Mouse (Mus musculus): Measurements from ENCODE around the gene Bsn.
"Not testable (repeated sequence)": the region's sequence is repeated elsewhere in the genome, so short reads cannot be mapped to it uniquely, and the experiment has no call there.

Bsn gene

DNA sequence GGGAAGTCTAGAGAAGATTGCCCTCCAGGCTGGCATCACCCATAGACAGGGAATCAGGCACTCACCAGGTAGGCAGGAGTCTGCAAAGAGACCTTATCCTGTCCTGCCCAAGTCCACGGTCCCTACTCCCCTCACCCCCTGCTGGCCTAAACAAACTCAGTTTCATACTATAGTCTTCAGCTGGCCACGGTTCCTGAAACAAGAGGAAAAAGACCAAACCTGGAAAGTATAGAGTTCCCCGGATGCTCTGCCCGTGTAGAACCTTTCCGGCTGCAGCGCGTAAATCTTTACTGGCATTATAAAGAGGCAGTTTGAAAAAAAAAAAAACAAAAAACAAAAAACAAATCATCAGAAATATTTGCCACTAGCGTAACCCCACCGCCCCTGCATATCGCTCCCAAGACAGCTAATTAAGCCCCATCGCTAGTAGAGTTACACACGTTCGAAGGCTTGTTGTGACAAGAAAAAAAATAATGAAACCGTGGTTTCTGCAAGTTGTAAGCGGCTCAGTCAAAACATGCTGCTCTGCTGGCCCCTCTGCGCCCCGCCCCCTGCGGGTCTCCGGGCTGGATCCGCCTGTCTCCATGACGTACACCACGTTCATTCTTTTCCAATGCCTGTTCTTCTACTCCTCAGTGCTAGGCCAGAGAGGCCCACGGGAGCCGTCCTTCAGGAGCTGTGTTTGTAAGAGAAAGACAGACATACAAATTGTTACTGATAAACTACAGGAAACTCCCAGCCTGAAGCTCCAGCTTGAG lies 6.9 kb upstream of the Bsn start:
- DNase-seq (ENCODE audit: low spot score): no peak

DNA sequence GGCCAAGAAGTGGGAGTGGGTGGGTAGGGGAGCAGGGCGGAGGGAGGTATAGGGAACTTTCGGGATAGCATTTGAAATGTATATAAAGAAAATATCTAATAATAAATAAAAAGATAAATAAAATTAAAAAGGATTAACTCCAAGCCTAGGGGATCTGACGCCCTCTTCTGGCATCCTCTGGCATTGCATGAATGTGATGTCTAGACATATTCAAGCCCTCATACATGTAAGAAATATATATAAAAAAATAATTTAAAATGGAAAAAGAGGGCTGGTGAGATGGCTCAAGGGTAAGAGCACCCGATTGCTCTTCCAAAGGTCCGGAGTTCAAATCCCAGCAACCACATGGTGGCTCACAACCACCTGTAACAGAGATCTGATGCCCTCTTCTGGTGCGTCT lies 6.0 kb upstream of the Bsn start:
- not testable (repeated sequence) for DNase-seq (ENCODE audit: low spot score)

DNA sequence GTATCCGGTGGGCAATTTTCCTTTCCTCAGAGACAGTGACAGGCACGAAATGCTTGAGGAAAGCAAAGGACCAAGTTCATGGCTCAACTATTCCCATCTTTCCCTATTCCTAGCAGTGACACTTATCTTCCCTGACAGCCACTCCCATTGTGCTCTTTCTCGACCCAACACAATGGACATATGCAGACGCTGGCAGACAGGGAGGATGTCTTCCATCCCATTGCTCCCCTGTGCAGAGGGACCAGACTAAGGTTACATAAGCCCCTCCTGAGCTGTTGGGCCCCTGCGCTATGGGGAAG lies 747 bp downstream of the Bsn start:
- DNase-seq (ENCODE audit: low spot score): no peak

DNA sequence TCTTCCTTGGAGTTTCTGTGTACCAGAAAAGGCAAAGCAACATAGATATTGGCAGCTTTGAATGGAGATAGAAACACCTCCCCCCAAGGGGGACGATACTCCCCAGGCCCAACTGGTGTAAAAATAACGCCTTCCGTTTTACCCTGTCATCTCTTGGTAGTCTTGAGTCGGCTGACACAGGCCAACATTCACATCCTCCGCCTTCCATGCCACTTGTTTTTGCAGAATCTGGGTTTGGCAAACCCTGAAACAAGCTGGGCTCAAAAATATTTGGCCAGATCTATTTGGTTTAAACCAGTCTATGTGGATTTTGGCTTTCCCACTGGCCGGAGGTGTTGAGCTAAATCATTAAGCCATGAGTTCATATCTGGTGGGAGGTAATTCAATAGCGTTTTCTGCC lies 1.2 kb downstream of the Bsn start:
- no peak for DNase-seq (ENCODE audit: low spot score)

DNA sequence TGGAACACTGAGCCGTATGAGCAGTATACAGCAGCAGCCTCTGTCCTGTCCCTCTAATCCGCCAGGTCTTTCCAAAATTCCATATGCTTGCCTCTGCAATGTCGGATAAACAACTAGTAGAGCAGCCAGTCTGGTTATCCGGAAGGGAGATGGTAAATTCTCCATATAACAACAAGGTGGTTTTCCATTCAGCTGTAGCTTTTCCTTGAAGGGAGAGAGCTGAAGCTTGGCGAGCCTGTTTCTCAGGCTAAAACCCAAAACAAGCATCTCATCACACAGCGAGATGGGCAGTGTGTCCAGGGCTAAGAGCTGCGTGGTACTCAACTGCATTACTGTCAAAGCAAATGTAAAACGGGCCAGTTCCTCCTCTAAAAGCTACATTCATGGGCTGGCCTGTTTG lies 1.7 kb downstream of the Bsn start:
- DNase-seq (ENCODE audit: low spot score): no peak

DNA sequence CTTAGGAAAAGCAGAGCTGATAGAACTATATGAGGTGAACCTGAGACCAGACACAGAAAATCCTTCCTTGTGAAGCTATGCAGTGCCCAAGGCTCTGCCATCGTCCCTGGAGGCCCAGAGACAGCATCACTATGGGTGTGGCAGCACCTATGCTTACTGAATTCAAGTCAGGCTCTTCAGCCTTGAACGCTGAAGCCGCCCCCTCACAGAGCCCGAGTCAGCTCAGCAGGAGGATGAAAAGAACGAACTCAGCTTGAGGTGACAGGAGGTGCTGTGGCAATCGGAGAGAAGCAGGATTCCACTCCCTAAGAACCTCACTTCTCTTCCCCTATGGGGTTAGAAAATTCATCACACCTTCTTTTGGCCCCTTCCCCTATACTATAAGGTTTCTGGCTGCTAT lies 2.6 kb downstream of the Bsn start:
- DNase-seq (ENCODE audit: low spot score): no peak

DNA sequence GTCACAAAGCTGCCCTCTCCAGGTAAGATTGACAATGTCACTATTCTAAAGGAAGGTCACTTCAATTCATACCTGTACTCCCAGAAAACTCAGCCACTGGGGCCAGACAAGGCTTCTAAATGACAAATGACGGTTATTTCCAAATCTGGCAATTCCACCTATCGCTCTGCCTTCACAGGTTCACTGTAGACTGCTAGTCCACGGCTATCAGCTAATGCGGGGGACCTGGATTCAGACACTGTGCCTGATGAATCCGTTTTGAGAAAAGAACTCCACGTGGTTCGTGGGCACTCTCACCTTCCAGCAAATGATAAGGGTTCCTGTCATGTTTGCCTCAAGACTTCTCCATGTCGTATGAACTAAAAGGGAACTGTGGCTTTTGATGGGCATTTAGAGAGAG lies 4.4 kb downstream of the Bsn start:
- DNase-seq (ENCODE audit: low spot score): no peak

DNA sequence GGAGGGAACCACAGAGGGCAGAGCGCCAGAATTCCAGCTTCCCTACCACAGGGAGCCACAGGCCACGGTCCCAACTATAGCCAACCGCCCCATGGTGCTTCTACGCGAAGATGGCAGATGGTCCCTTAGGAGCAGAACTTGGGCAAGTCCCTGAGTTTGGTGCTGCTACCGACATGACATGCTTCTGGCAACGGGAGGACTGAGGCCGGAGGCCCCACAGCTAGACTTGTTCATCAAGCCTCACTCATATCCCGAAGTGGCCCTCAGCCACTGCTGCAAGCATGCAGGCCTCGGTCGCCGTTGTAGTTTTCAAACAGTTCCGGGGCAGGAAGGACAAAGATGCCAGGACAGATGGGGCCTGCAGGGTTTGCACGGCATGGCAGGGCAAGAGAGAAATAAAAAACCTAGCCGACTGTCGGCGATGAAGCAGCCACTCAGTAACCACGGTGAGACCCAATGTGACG lies 6.6 kb downstream of the Bsn start:
- no peak for DNase-seq (ENCODE audit: low spot score)

DNA sequence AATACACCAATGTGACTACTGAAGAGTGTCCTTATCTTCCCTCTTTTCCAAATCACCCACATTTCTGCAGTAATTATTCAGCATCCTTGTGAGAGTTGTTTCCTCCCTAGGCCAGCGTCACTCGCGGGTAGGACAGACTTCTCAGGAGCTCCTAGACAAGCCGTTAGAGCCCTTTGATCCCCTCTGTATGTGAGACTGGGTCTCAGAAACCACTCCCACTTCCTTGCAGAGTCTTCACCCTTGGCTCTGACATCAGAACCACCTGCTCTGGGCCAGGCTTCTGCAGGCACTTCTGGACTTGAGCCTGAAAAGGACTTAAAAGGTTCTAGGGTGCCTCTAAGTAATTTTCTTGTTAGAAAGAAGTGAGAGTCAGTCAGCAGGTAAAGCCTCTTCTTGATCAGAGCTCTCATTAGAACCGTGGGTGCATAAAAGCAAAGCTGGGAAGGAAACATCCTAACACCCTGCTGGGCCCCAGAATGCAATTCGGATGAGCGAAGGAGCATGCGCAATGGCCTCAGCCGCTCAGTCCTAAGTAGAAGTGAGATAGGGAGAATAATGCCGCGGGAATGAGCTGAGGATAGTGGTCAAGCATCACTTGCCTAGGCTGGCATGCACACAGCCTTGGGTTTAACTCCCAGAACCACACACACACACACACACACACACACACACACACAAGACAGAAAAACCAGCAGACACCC lies 7.2 kb downstream of the Bsn start:
- DNase-seq (ENCODE audit: low spot score): no peak

DNA sequence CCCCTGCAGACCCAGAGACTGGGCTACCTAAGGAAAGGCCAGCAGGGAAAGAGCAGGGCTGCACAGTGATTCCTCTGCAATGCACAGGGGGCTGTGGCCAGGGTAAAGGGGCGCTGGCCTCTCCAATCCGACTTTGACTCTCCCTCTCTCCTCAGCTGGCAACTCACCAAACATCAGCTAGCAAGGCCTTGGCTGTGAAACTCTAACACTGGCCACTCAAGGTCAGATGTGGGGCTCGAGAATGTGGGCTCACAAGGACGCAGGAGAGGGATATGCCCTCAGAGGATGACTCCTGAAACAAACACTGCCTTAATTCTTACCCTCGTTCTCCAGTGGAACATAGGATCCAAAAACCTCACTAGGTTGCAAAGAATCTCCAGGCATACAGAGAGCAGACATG lies 11.8 kb downstream of the Bsn start:
- no peak for DNase-seq (ENCODE audit: low spot score)

DNA sequence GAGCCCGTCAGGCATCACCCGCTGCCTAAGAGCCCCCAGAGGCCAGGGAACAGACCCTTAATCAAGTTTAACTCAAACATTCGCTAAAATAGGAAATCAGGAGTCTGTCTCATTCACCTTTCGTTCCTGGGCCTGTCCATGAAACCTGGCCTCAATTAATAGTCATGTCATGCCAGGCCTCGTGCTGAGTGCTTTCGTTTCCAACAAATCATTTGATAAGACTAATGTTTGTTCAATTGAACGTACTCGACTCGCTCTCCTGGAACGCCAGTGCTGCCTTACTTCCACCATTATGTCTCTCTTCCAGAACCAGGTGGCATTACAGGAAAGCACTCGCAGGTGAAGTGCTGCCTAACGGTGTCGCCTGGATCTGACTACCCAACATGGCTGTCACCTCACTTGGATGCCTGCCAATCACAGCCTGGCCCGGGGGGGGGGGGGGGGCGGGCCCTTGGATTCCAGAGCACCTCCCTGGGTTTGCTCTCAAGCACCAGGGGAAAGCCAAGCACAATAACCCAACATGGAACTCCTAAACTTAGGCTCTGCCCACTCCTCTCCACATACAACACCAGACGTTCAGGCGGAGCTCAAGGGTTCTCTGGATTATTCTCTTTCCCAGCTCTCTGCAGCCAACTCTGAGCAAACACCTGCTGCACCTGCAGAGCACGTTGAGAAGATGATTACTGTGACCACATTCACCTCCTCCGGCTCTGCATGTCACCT lies 14.9 kb downstream of the Bsn start:
- DNase-seq (ENCODE audit: low spot score): no peak

DNA sequence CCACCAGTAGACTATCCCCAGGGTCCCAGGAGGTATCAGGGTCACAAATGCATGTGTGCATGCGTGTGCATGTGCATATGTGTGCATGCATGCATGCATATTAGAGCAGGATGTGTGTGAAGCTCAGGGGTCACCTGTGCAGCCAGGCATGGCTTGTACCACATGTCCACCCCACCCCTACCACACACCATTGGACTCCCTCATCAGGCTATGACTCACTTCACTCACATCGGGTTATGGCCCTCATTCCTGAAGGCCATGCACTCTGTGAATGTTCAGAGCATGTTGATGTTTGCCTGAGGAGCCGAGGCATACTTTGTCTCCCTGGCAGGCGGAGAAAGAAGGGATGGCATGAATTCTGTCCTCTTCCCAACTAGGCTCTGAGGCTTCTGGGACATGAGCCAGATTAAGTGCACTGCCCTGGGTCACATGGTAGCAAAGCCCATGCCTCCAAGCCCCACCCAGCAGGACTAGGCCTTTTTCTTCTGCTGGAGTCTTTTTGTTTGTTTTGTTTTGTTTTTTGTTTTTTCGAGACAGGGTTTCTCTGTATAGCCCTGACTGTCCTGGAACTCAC lies 17.3 kb downstream of the Bsn start:
- no peak for DNase-seq (ENCODE audit: low spot score)

DNA sequence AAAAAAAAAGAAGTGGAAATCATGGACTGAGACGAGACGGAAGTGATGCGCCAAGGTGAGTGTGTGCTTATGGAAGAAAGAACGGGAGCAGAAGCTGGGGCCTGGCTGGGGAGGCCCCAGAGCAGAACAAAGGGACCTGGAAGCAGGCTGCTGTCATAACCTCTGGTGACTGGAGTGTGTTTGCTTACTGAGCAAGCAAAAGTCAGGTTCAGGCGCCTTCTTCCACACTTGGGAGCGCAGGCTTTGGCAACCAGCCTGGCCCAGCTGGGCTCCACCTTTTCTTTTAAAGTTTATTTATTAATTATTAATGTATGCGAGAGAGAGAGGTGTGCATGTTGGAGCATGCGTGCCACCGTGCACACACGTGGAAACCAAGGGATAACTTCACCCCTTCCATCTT lies 20.4 kb downstream of the Bsn start:
- no peak for DNase-seq (ENCODE audit: low spot score)

DNA sequence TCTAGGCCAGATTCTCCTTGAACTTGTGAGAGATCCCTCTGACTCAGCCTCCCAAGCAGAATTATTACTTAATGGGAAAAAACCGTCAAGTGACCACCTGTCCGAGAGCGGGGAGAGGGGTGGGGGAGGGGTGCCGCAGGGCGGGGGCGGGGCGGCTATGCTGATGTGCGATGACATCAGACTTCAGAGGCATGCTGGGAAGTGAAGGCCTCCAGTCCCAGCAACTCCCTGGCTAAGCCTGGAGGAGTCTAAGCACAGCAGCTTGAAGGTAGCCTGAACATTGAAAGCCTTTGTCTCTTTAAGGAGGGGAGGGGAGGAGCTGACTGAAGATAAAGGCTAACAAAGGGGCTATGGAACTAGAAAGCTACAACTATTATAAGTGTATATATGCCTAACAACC lies 25.0 kb downstream of the Bsn start:
- DNase-seq (ENCODE audit: low spot score): no peak

DNA sequence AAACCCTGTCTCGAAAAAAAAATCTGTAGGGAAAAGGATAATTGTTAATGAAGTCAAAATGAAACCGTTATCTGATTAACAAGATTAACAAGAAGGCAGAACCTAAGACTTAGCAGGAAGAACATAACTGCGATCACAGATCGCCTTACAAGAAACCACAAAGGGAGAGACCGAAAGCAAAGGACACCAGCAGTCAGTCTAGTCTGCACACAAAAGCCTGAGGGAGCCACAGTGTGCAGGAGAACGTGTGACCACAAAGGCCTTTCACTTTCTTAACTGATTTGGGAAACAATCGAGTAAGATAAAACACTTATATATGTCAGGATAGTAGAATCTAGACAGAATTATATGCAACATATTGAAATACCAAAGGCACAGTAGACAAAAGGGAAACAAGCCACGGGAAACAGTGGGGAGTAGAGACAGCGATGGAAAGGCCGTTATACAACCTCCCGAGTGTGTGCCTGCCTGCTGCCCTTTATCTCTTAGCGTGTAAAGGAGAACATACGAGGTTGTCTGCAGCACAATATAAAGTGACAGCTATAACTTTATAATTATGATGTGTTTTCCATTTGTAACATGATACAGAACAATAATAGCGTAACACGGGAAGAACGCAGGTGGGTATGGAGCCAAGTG lies 26.4 kb downstream of the Bsn start:
- DNase-seq (ENCODE audit: low spot score): no peak

DNA sequence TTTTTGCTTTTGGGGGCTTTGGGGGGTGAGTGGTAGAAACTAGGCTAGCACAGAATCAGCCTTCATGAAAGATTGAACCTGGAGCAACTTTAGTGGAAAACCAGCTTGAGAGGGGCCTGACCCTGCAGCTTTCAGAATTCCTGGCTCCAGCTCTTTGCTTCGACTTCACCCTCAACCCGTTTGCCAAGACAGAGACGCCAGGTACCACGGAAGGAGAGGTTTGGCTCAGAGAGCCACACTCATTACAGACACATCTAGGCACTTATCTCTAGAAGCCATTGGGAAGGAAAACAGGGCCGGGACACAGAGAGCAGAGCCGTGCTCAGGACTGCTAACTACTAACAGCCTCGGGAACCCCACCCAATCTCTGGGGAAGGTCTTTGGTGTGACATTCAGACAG lies 32.3 kb downstream of the Bsn start:
- DNase-seq (ENCODE audit: low spot score): no peak

DNA sequence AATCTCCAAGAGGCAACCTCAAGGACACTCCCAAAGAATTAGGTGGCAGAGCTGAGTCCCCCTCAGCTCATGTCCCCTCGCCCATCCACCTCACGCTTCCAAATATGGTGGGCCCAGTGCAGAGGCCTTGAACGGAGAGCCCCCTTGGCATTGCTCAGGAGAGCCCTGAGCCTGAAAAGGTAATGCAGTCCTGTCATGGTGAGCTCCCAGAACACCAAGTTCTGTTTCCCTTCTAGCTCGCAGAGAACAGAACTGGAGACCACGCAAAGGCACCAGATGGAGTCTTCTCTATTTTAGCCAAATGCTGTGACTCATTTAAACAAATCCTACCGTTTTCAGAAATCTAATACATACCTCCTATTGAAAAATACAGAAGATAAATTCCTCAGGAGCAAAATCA lies 32.7 kb downstream of the Bsn start:
- no peak for DNase-seq (ENCODE audit: low spot score)

DNA sequence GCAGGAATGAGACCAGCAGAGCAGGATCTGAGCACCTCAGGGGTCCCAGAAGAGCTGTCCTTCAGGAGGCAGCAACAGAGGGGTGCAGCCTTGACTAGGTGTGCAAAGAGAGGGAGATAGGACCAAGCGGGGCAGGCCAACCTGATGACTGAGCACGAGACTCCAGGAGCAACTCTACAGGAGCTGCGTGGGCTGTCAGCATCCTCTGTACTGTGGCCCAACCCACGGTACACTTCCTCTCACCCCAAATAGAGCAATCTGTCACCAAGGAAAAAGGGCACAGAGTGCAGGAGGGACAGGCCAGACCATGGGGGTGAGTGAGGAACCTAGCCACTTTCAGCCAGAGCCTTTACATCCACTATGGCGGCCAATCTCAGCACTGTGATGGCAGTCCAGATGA lies 33.4 kb downstream of the Bsn start:
- DNase-seq (ENCODE audit: low spot score): no peak

DNA sequence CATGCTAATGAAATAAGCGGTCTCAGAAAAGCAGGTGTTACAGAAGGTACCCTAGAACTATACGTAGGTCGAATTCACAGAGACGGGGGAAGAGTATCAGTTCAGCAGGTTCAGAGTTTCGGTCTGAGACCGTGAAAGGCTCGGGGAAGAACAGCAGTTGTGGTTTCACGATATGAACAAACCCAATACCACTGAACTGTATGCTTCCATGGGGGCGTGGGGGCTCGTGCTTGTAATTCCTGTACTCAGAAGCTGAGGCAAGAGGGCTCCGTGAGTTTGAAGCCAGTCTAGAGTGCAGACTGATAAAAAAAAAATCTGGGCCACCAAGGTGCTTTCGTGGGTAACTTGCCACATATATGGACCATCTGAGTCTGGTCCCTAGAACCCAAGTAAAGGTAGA lies 35.4 kb downstream of the Bsn start:
- DNase-seq (ENCODE audit: low spot score): no peak

DNA sequence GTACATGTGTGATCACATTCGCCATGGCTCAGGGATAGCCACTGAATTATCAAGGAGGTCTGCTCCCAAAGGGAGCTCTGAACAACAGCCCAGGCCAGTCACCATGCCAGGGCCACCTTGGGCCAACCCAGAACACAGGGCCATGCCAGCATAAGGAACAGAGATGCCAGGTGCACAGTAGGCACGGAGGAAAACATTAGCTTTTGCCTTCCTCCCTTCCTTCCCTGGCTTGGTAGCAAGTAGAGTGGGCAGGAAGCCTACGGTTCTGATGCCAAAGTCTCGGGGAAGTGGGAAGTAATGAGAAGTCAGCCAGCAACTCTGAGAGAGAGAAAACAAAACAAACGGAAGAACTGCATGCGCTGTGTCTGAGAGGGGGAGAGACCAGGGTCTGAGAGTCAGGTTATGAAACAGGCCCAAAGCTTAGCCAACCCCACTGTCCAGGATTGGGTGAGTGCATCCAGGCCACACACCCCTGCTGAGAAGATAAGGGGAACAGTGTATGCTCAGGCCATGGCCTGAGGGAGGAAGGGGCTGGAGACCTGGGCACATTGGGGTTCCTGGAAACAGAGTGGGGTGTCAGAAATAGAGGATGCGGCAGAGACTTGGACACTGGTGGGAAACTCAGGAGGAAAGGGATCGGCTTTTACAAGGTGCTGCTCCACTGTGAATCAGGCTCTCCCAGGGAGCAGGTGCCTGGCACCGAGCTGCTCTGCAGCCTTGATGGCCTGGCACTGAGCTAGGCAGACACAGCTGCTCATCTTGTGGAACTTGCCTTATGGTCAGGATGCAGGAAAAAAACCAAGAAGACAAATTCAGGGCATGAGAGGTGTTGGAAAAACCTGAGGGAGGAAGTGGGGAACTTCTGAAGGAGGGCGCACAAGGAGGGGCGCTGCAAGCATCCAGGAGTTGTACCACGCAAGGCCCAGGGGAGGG lies 36.4 kb downstream of the Bsn start:
- DNase-seq (ENCODE audit: low spot score): no peak

DNA sequence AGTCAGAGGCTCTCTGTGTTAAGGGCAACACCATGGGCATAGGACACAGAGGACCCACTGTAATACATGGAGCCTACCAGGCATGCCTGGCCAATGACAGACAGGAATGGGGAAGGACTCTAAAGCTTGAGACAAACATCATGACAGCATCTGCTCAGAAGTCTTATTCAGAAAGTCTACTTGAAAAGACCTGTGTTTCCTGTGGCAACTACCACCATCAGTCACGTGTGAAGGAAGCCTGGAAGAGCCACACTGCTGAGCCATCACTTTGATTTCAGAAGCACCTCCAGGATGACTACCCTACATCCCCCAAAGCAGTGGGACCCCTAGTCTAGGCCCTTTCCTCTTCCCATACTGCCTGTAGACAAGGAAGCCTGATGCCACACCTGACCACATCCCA lies 39.7 kb downstream of the Bsn start:
- DNase-seq (ENCODE audit: low spot score): no peak

DNA sequence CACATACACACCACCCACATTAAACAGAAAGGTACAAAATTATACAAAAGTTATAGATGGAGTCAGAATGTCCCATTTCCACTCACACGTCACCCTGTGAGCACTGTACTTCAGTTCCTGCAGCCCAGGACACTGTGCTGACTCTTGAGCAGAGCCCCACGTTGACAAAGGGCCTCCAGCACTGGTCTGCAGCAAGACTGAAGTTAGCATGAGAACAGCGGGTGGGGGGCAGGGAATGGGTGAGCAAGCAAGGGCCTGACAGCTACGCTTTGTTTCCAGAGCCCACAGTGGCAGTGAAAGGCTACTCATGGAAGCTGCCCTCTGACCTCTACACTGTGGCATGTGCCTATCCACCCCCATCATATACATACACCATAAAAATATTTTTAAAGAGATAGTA lies 40.4 kb downstream of the Bsn start:
- DNase-seq (ENCODE audit: low spot score): no peak
